10 mouse cellular contexts compared by ENCODE assay signal in the genomic region with DNA sequence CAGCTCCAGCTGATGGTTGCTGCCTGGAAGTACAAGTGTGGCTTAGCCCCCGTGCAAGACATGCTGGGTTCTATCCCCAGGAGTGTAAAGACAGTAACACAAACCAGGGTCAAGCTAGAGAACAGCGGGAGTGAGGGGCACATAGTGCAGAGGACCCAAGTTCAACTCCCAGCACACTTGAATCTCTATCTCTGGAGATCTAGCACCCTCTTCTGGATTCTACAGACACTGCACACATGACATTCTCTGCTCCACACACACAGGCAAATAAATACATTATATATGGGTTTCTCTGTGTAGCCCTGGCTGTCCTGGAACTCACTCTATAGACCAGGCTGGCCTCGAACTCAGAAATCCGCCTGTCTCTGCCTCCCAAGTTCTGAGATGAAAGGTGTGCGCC. TPM values are rescaled to one million over a fixed set of nuclear protein-coding genes. Genes with fewer than 3 reads are reported as not detected.
DNase-seq lines count a peak whose midpoint lies in the region; ATAC-seq and TF ChIP-seq lines count a peak whose summit lies in the region.
"Had no signal": no experiment of that assay in that cellular context is flagged by ENCODE, and none has a peak within 500 bp of the region (broad histone marks: within the 10 kb centered on the region; RNA-seq: fewer than 3 reads in every experiment).

No protein-coding gene starts in this region.

- H3K79me2 ChIP-seq in CH12.LX (replicated peaks; ENCODE audit: control insufficient read depth, extremely low read depth, insufficient read depth, poor library complexity, severe bottlenecking), result peaks cover 16% of the 10 kb centered on the region

- H3K36me3 ChIP-seq in CH12.LX (replicated peaks in 1 of 2; ENCODE audit: control insufficient read depth in 1 of 2, insufficient read depth in 1 of 2, low read length in 1 of 2), result peaks cover 86 to 94% of the 10 kb centered on the region in 2 experiments
- H3K36me3 ChIP-seq in forebrain, embryonic 10.5 days (replicated peaks), result peaks cover 100% of the 10 kb centered on the region

- TF ChIP-seq EP300 in CH12.LX (IDR thresholded peaks at IDR 0.05; ENCODE audit: low read length), result no peak

- peak; percentile 50; the same call in 1 of the 2 replicates for ATAC-seq in erythroblast, adult 5-6 weeks (replicated peaks; ENCODE audit: low FRiP score, poor library complexity, severe bottlenecking)

- DNase-seq in layer of hippocampus, adult 2 months (ENCODE audit: low spot score in 2 of 2), result no peak
- DNase-seq in layer of hippocampus, postnatal 36 days, result no peak
- DNase-seq in A20 (ENCODE audit: low read depth, low spot score) (peak; percentile 45), CH12.LX (ENCODE audit: extremely low read depth) (no peak)
- no peak for DNase-seq in forebrain, embryonic 10.5 days (ENCODE audit: extremely low spot score, low spot score)
- no peak for DNase-seq in frontal cortex, postnatal 36 days (ENCODE audit: low spot score in 2 of 2)
- DNase-seq: heart, postnatal 10 days; kidney, postnatal 10 days; right cerebral cortex, postnatal 25 days had no signal

- dilution Hi-C loops in CH12.LX (cut with MboI; ENCODE audit: extremely low pct_ligation_motif_present, extremely low pct_unique_long_range_greater_than_20kb, low sequenced_read_pairs), result no loop called here

- no peak overlapping the region for H3K27ac ChIP-seq in layer of hippocampus, adult 2 months
- H3K27ac ChIP-seq in CH12.LX (ENCODE audit: insufficient read depth, low read depth), result no peak overlapping the region
- H3K27ac ChIP-seq in forebrain, embryonic 10.5 days, result no peak overlapping the region

- peak; percentile 62 for TF ChIP-seq RAD21 in CH12.LX (IDR thresholded peaks at IDR 0.05; ENCODE audit: low read depth, low read length)

- in situ Hi-C loops in CH12.LX (cut with MboI; ENCODE audit: low pct_ligation_motif_present, low pct_unique_long_range_greater_than_20kb, low sequenced_read_pairs), result no loop called here

- 91% methylated on average over 5 of the region's 5 CpGs for WGBS in forebrain, embryonic 10.5 days

- TF ChIP-seq POLR2A in CH12.LX (IDR thresholded peaks at IDR 0.05; ENCODE audit: low read depth, low read length), result no peak

- H3K4me1 ChIP-seq in CH12.LX (ENCODE audit: control insufficient read depth in 1 of 2, insufficient read depth in 2 of 2), result peaks cover 0 to 34% of the 10 kb centered on the region in 2 experiments; a peak in 2 of 4 replicates
- no peaks in the 10 kb centered on the region for H3K4me1 ChIP-seq in forebrain, embryonic 10.5 days

- no peak overlapping the region for H3K9ac ChIP-seq in CH12.LX (ENCODE audit: insufficient read depth, low read depth)

- TF ChIP-seq CTCF in layer of hippocampus, adult 2 months (conservative IDR thresholded peaks at IDR 0.05), result peak; percentile 70
- peak in 1 of 2 experiments; percentile 65; a peak in 3 of 4 replicates for TF ChIP-seq CTCF in CH12.LX (conservative IDR thresholded peaks at IDR 0.05 in 1 of 2, IDR thresholded peaks at IDR 0.05 in 1 of 2; ENCODE audit: low read depth in 2 of 2, low read length in 2 of 2)

- no peak overlapping the region for H3K4me2 ChIP-seq in CH12.LX (ENCODE audit: insufficient read depth, low read depth, poor library complexity, severe bottlenecking)

- no peaks in the 10 kb centered on the region for H3K9me3 ChIP-seq in CH12.LX (replicated peaks; ENCODE audit: low read length)
- no peaks in the 10 kb centered on the region for H3K9me3 ChIP-seq in forebrain, embryonic 10.5 days

- H3K27me3 ChIP-seq in CH12.LX (replicated peaks), result no peaks in the 10 kb centered on the region
- no peaks in the 10 kb centered on the region for H3K27me3 ChIP-seq in forebrain, embryonic 10.5 days (ENCODE audit: poor library complexity, severe bottlenecking)

- H3K4me3 ChIP-seq in layer of hippocampus, adult 2 months, result no peak overlapping the region
- H3K4me3 ChIP-seq in CH12.LX (replicated peaks in 1 of 3; ENCODE audit: low read depth in 2 of 3, low read length in 2 of 3, poor library complexity in 1 of 3), result no peak overlapping the region
- no peak overlapping the region for H3K4me3 ChIP-seq in forebrain, embryonic 10.5 days

TF ChIP-seq in CH12.LX, 34 proteins besides CTCF, POLR2A, EP300 and RAD21:
- peak; percentile 28 for TF ChIP-seq SMC3 (IDR thresholded peaks at IDR 0.05; ENCODE audit: low read depth, low read length)
- TF ChIP-seq CHD2 (IDR thresholded peaks at IDR 0.05; ENCODE audit: low read length), result no peak

RNA-seq across cellular contexts. Expression of a gene that starts 20.3 kb away (rescaled TPM):
- 10 to 100 TPM; 80.9 to 82.4 TPM for total RNA-seq in layer of hippocampus, adult 2 months (2021)
- total RNA-seq in layer of hippocampus, postnatal 36 days (2021), result 10 to 100 TPM; 77.8 to 83.1 TPM
- total RNA-seq in CH12.LX (2012; rRNA removed) (8.6 and 10.5 TPM in 2 replicates), CH12.LX (2014; rRNA removed) (7.2 and 9.1 TPM in 2 replicates)
- 22.8 and 23.0 TPM in 2 replicates for polyA plus RNA-seq in CH12.LX (2012; ENCODE audit: insufficient read length, low read depth)
- 6.1 and 9.4 TPM in 2 replicates for total RNA-seq in erythroblast, adult 5-6 weeks (2015; ENCODE audit: low replicate concordance)
- total RNA-seq in erythroblast, adult 5-6 weeks (2017; ENCODE audit: low replicate concordance), result 6.3 and 7.6 TPM in 2 replicates
- polyA plus RNA-seq in forebrain, embryonic 10.5 days (2016; fragmentation: Nextera tagmentation; extraction: Ambion mirVana), result 21.0 and 21.5 TPM in 2 replicates

RNA-seq across cellular contexts. Expression of a gene that starts 20.5 kb away (rescaled TPM):
- total RNA-seq in layer of hippocampus, adult 2 months (2021), result 10 to 100 TPM; 50.9 to 51.6 TPM
- total RNA-seq in layer of hippocampus, postnatal 36 days (2021), result 10 to 100 TPM; 48.4 to 51.1 TPM
- 39.2 and 50.4 TPM in 2 replicates for total RNA-seq in CH12.LX (2012; rRNA removed)
- 45.3 and 45.6 TPM in 2 replicates for total RNA-seq in CH12.LX (2014; rRNA removed)
- polyA plus RNA-seq in CH12.LX (2012; ENCODE audit: insufficient read length, low read depth), result 37.6 and 40.8 TPM in 2 replicates
- 39.6 and 41.6 TPM in 2 replicates for total RNA-seq in erythroblast, adult 5-6 weeks (2015; ENCODE audit: low replicate concordance)
- 32.3 and 41.5 TPM in 2 replicates for total RNA-seq in erythroblast, adult 5-6 weeks (2017; ENCODE audit: low replicate concordance)
- 136 and 137 TPM in 2 replicates for polyA plus RNA-seq in forebrain, embryonic 10.5 days (2016; fragmentation: Nextera tagmentation; extraction: Ambion mirVana)

RNA-seq across cellular contexts. Expression of a gene that starts 25.0 kb away (rescaled TPM):
- total RNA-seq in layer of hippocampus, adult 2 months (2021), result under 1 TPM; 0.64 to 0.82 TPM
- under 1 TPM; 0.50 to 0.94 TPM for total RNA-seq in layer of hippocampus, postnatal 36 days (2021)
- total RNA-seq in CH12.LX (2012; rRNA removed) (2.9 and 3.1 TPM in 2 replicates), CH12.LX (2014; rRNA removed) (1.5 and 1.6 TPM in 2 replicates)
- 9.0 and 12.6 TPM in 2 replicates for polyA plus RNA-seq in CH12.LX (2012; ENCODE audit: insufficient read length, low read depth)
- not detected in 2 replicates for total RNA-seq in erythroblast, adult 5-6 weeks (2015; ENCODE audit: low replicate concordance)
- total RNA-seq in erythroblast, adult 5-6 weeks (2017; ENCODE audit: low replicate concordance), result 0.70 TPM in 1 of 2 replicates, not detected in the other
- 40.4 and 46.9 TPM in 2 replicates for polyA plus RNA-seq in forebrain, embryonic 10.5 days (2016; fragmentation: Nextera tagmentation; extraction: Ambion mirVana)

Comparison
In these comparisons a context has a peak if more than half of its experiments do, and no peak if none do; other contexts are left out.
1. RNA of a gene that starts 20.3 kb away (total RNA-seq): 77.8 to 83.1 TPM in layer of hippocampus, postnatal 36 days and 80.9 to 82.4 TPM in layer of hippocampus, adult 2 months; 7.2 to 10.5 TPM in CH12.LX and 6.1 to 9.4 TPM in erythroblast, adult 5-6 weeks; every median in the first group is over 4 times any median in the second.